Mouse (Mus musculus) kidney, adult 9 months (tissue): ENCODE measurements at regions not wholly inside any gene's neighbourhood (a gene's known extent, or its start where the extent isn't known, plus 50 kb on each side); places are given as distances from the start of the nearest gene placed in this dataset.

Source experiments
- DNase-seq: peaks from one replicate; pipeline ENCODE4 v3.0.0; 2022

GRCm38 (mm10) chr4:72480535-72480934, 279.8 kb upstream of the Tle1 start:
- DNase-seq: no peak

GRCm38 (mm10) chr4:72469236-72469875, 268.6 kb upstream of the Tle1 start:
- DNase-seq: no peak

- no peak for DNase-seq
Observed at GRCm38 (mm10) chr4:72444177-72444770, 243.6 kb upstream of the Tle1 start.

- DNase-seq: no peak
Observed at GRCm38 (mm10) chr4:72437367-72437766, 236.6 kb upstream of the Tle1 start.

- no peak for DNase-seq
Observed at GRCm38 (mm10) chr4:72425316-72425715, 224.6 kb upstream of the Tle1 start.

GRCm38 (mm10) chr4:72412100-72412788, 211.5 kb upstream of the Tle1 start:
- no peak for DNase-seq

- DNase-seq: no peak
Observed at GRCm38 (mm10) chr4:72411343-72411742, 210.6 kb upstream of the Tle1 start.

- no peak for DNase-seq
Observed at GRCm38 (mm10) chr4:72400759-72401158, 200.0 kb upstream of the Tle1 start.

GRCm38 (mm10) chr4:72391887-72392435, 191.2 kb upstream of the Tle1 start:
- DNase-seq: no peak

- no peak for DNase-seq
Observed at GRCm38 (mm10) chr4:72389811-72390625, 189.3 kb upstream of the Tle1 start.

- DNase-seq: no peak
Observed at GRCm38 (mm10) chr4:72384901-72385264, 184.2 kb upstream of the Tle1 start.

- DNase-seq: no peak
Observed at GRCm38 (mm10) chr4:72384259-72384900, 183.7 kb upstream of the Tle1 start.

- DNase-seq: no peak
Observed at GRCm38 (mm10) chr4:72383729-72384128, 183.0 kb upstream of the Tle1 start.

GRCm38 (mm10) chr4:72382517-72383147, 181.9 kb upstream of the Tle1 start:
- no peak for DNase-seq

- no peak for DNase-seq
Observed at GRCm38 (mm10) chr4:72381742-72382141, 181.0 kb upstream of the Tle1 start.

GRCm38 (mm10) chr4:72381116-72381515, 180.4 kb upstream of the Tle1 start:
- no peak for DNase-seq

GRCm38 (mm10) chr4:72379515-72379914, 178.8 kb upstream of the Tle1 start:
- peak; percentile 60 for DNase-seq

- peak; percentile 61 for DNase-seq
Observed at GRCm38 (mm10) chr4:72379011-72379410, 178.3 kb upstream of the Tle1 start.

GRCm38 (mm10) chr4:72377520-72377919, 176.8 kb upstream of the Tle1 start:
- no peak for DNase-seq

- no peak for DNase-seq
Observed at GRCm38 (mm10) chr4:72351985-72352384, 151.3 kb upstream of the Tle1 start.

- no peak for DNase-seq
Observed at GRCm38 (mm10) chr4:72331882-72332281, 131.2 kb upstream of the Tle1 start.

GRCm38 (mm10) chr4:72329026-72329390, 128.3 kb upstream of the Tle1 start:
- no peak for DNase-seq
